ENCODE assay signal across 8 mouse cellular contexts in genomic region chr19:5653969-5654719, GRCm38 (mm10). TPM values are rescaled to one million over a fixed set of nuclear protein-coding genes. Genes with fewer than 3 reads are reported as not detected.
DNase-seq lines count a peak whose midpoint lies in the region; ATAC-seq and TF ChIP-seq lines count a peak whose summit lies in the region.

No protein-coding gene starts in this region.

- no peak for TF ChIP-seq CTCF in liver, adult 2 months (IDR thresholded peaks at IDR 0.05; ENCODE audit: low read depth, low read length)

- H3K27ac ChIP-seq in ES-E14 (ENCODE audit: insufficient read depth, low read depth, low read length, poor library complexity, severe bottlenecking), result no peak overlapping the region
- no peak overlapping the region for H3K27ac ChIP-seq in forebrain, embryonic 16.5 days (ENCODE audit: low read length)
- no peak overlapping the region for H3K27ac ChIP-seq in liver, adult 2 months (replicated peaks; ENCODE audit: insufficient read depth, low read depth, low read length)
- H3K27ac ChIP-seq in stomach, embryonic 14.5 days (ENCODE audit: low read length), result no peak overlapping the region

- H3K4me2 ChIP-seq in forebrain, embryonic 16.5 days (ENCODE audit: low read length), result peak overlapping the region; percentile 73
- peak overlapping the region; percentile 73 for H3K4me2 ChIP-seq in stomach, embryonic 14.5 days (replicated peaks; ENCODE audit: low read depth, low read length)

- peaks cover 8% of the 10 kb centered on the region; the same call in 1 of the 2 replicates for H3K36me3 ChIP-seq in ES-E14 (ENCODE audit: control insufficient read depth, insufficient read depth, low read length, poor library complexity, severe bottlenecking)
- no peaks in the 10 kb centered on the region for H3K36me3 ChIP-seq in forebrain, embryonic 16.5 days (ENCODE audit: control insufficient read depth, insufficient read depth)
- no peaks in the 10 kb centered on the region for H3K36me3 ChIP-seq in liver, adult 2 months (ENCODE audit: control insufficient read depth, insufficient read depth, low read length)
- peaks cover 14% of the 10 kb centered on the region; the same call in 1 of the 2 replicates for H3K36me3 ChIP-seq in stomach, embryonic 14.5 days (ENCODE audit: control insufficient read depth, insufficient read depth, low read length)

- peak overlapping the region; percentile 54 for H3K9ac ChIP-seq in ES-E14 (ENCODE audit: insufficient read depth, low read depth, low read length, poor library complexity, severe bottlenecking)
- peak overlapping the region; percentile 56 for H3K9ac ChIP-seq in forebrain, embryonic 16.5 days (replicated peaks; ENCODE audit: low read depth, low read length)
- peak overlapping the region; percentile 15 for H3K9ac ChIP-seq in liver, adult 2 months (ENCODE audit: low read depth, low read length)
- peak overlapping the region; percentile 28; the same call in 1 of the 2 replicates for H3K9ac ChIP-seq in stomach, embryonic 14.5 days (replicated peaks; ENCODE audit: low read depth, low read length)

- 6% methylated on average over 62 of the region's 62 CpGs for WGBS in forebrain, embryonic 16.5 days
- WGBS in liver, adult 2 months, result 24% methylated on average over 62 of the region's 62 CpGs
- 12% methylated on average over 62 of the region's 62 CpGs for WGBS in stomach, embryonic 14.5 days

- H3K4me3 ChIP-seq in ES-E14 (ENCODE audit: insufficient read depth in 1 of 2, low read depth in 1 of 2, low read length in 2 of 2, poor library complexity in 1 of 2, severe bottlenecking in 1 of 2), result peak overlapping the region; percentile 62 to 75
- H3K4me3 ChIP-seq in forebrain, embryonic 16.5 days (replicated peaks; ENCODE audit: low read length), result peak overlapping the region; percentile 48
- peak overlapping the region; percentile 36; the same call in 1 of the 2 replicates for H3K4me3 ChIP-seq in liver, adult 2 months (ENCODE audit: insufficient read depth, low read depth, low read length)
- peak overlapping the region; percentile 38 for H3K4me3 ChIP-seq in stomach, embryonic 14.5 days (ENCODE audit: low read depth, low read length)

- H3K79me2 ChIP-seq in liver, adult 2 months (ENCODE audit: control insufficient read depth, insufficient read depth, low read length), result no peaks in the 10 kb centered on the region

- in situ Hi-C loops in ES-E14 (cut with MboI; ENCODE audit: low sequenced_read_pairs in 2 of 2, unreplicated experiment in 2 of 2), result no loop called here

- peaks cover 12% of the 10 kb centered on the region for H3K27me3 ChIP-seq in forebrain, embryonic 16.5 days (replicated peaks; ENCODE audit: control insufficient read depth, insufficient read depth, low read length)
- H3K27me3 ChIP-seq in liver, adult 2 months (ENCODE audit: control insufficient read depth, insufficient read depth, low read length), result no peaks in the 10 kb centered on the region
- H3K27me3 ChIP-seq in stomach, embryonic 14.5 days (ENCODE audit: control insufficient read depth, insufficient read depth, low read length), result no peaks in the 10 kb centered on the region

- H3K9me3 ChIP-seq in ES-E14 (ENCODE audit: control insufficient read depth, insufficient read depth, low read depth, low read length), result no peaks in the 10 kb centered on the region
- no peaks in the 10 kb centered on the region for H3K9me3 ChIP-seq in forebrain, embryonic 16.5 days (ENCODE audit: control insufficient read depth, low read length)
- H3K9me3 ChIP-seq in stomach, embryonic 14.5 days (ENCODE audit: control insufficient read depth, low read depth, low read length), result no peaks in the 10 kb centered on the region

- ATAC-seq in forebrain, embryonic 16.5 days, result peak; percentile 52
- ATAC-seq in stomach, embryonic 14.5 days (ENCODE audit: insufficient number of reproducible peaks, insufficient read depth, low FRiP score, low read depth), result peak; percentile 66
- no peak for ATAC-seq in megakaryocyte progenitor cell, adult 5-6 weeks (replicated peaks; ENCODE audit: poor library complexity)

- peaks cover 2 to 16% of the 10 kb centered on the region in 2 experiments; a peak in 2 of 4 replicates for H3K4me1 ChIP-seq in ES-E14 (ENCODE audit: control insufficient read depth in 2 of 2, insufficient read depth in 2 of 2, low read length in 2 of 2, poor library complexity in 1 of 2)
- peaks cover 13% of the 10 kb centered on the region for H3K4me1 ChIP-seq in forebrain, embryonic 16.5 days (replicated peaks; ENCODE audit: control insufficient read depth, insufficient read depth, low read length)
- H3K4me1 ChIP-seq in liver, adult 2 months (ENCODE audit: control insufficient read depth, insufficient read depth, low read length), result peaks cover 7% of the 10 kb centered on the region
- H3K4me1 ChIP-seq in stomach, embryonic 14.5 days (ENCODE audit: control insufficient read depth, insufficient read depth, low read length), result peaks cover 12% of the 10 kb centered on the region

- TF ChIP-seq POLR2A in liver, adult 2 months (IDR thresholded peaks at IDR 0.05; ENCODE audit: extremely low read depth, insufficient read depth, low read length), result no peak

- DNase-seq in adrenal gland, adult 2 months, result peak; percentile 63
- no peak for DNase-seq in adrenal gland, postnatal 4 days (ENCODE audit: low spot score in 2 of 2)
- peak; percentile 66 for DNase-seq in ES-E14 (ENCODE audit: low read depth, low spot score)
- peak; percentile 60 for DNase-seq in liver, adult 2 months (ENCODE audit: extremely low read depth, low read depth, low spot score)
- no peak for DNase-seq in cerebellum, adult 9-11 months

TF ChIP-seq in ES-E14, 5 proteins besides CTCF, POLR2A, EP300 and RAD21 (continues in another document):
- no peak for TF ChIP-seq CHD2 (IDR thresholded peaks at IDR 0.05; ENCODE audit: low read depth, low read length)
- no peak for TF ChIP-seq ZNF384 (IDR thresholded peaks at IDR 0.05; ENCODE audit: low read depth, low read length)
- TF ChIP-seq MAFK (IDR thresholded peaks at IDR 0.05; ENCODE audit: insufficient read depth, low read depth, low read length), result no peak
- no peak for TF ChIP-seq ZC3H11A (IDR thresholded peaks at IDR 0.05; ENCODE audit: borderline replicate concordance, low read depth, low read length)

RNA-seq across cellular contexts. Expression of gene Sipa1, which starts 9.4 kb away (rescaled TPM):
- 10 to 100 TPM; 39.8 to 62.1 TPM for total RNA-seq in adrenal gland, adult 2 months (2021)
- polyA plus RNA-seq in adrenal gland, adult 2 months (2012; rRNA removed), result 165 and 177 TPM in 2 replicates
- total RNA-seq in adrenal gland, postnatal 4 days (2021), result 10 to 100 TPM; 85.0 to 90.1 TPM
- 10.5 and 14.5 TPM in 2 replicates for total RNA-seq in ES-E14 (2012; rRNA removed)
- polyA plus RNA-seq in forebrain, embryonic 16.5 days (2015; fragmentation: Nextera tagmentation; extraction: Ambion mirVana), result 14.3 and 15.1 TPM in 2 replicates
- 3.4 and 4.4 TPM in 2 replicates for total RNA-seq in liver, adult 2 months (2014; rRNA removed)
- 11.8 and 17.9 TPM in 2 replicates for polyA plus RNA-seq in liver, adult 2 months (2012; rRNA removed)
- polyA plus RNA-seq in stomach, embryonic 14.5 days (2014; fragmentation: Nextera tagmentation; extraction: Ambion mirVana), result 15.2 and 19.4 TPM in 2 replicates
- total RNA-seq in megakaryocyte progenitor cell, adult 5-6 weeks (2015), result 16.4 and 24.2 TPM in 2 replicates
- total RNA-seq in megakaryocyte progenitor cell, adult 5-6 weeks (2017), result 19.2 and 24.0 TPM in 2 replicates

RNA-seq across cellular contexts. Expression of gene Rela, which starts 16.9 kb away (rescaled TPM):
- total RNA-seq in adrenal gland, adult 2 months (2021), result 100 to 1,000 TPM in 1 of 2 experiments, 10 to 100 TPM in 1; 89.8 to 149 TPM
- 163 and 221 TPM in 2 replicates for polyA plus RNA-seq in adrenal gland, adult 2 months (2012; rRNA removed)
- total RNA-seq in adrenal gland, postnatal 4 days (2021), result 10 to 100 TPM; 71.0 to 73.6 TPM
- 9.7 and 12.1 TPM in 2 replicates for total RNA-seq in ES-E14 (2012; rRNA removed)
- 37.0 and 41.6 TPM in 2 replicates for polyA plus RNA-seq in forebrain, embryonic 16.5 days (2015; fragmentation: Nextera tagmentation; extraction: Ambion mirVana)
- 7.6 and 13.0 TPM in 2 replicates for total RNA-seq in liver, adult 2 months (2014; rRNA removed)
- polyA plus RNA-seq in liver, adult 2 months (2012; rRNA removed), result 47.6 and 65.7 TPM in 2 replicates
- polyA plus RNA-seq in stomach, embryonic 14.5 days (2014; fragmentation: Nextera tagmentation; extraction: Ambion mirVana), result 49.0 and 52.2 TPM in 2 replicates
- 37.2 and 40.0 TPM in 2 replicates for total RNA-seq in megakaryocyte progenitor cell, adult 5-6 weeks (2015)
- 36.4 and 43.2 TPM in 2 replicates for total RNA-seq in megakaryocyte progenitor cell, adult 5-6 weeks (2017)

RNA-seq across cellular contexts. Expression of gene Map3k11, which starts 34.4 kb away (rescaled TPM):
- total RNA-seq in adrenal gland, adult 2 months (2021), result 10 to 100 TPM; 42.6 to 44.2 TPM
- polyA plus RNA-seq in adrenal gland, adult 2 months (2012; rRNA removed), result 102 and 104 TPM in 2 replicates
- 10 to 100 TPM; 56.9 to 57.4 TPM for total RNA-seq in adrenal gland, postnatal 4 days (2021)
- total RNA-seq in ES-E14 (2012; rRNA removed), result 15.0 and 19.3 TPM in 2 replicates
- polyA plus RNA-seq in forebrain, embryonic 16.5 days (2015; fragmentation: Nextera tagmentation; extraction: Ambion mirVana), result 10.0 and 10.7 TPM in 2 replicates
- total RNA-seq in liver, adult 2 months (2014; rRNA removed), result 10.2 and 16.4 TPM in 2 replicates
- polyA plus RNA-seq in liver, adult 2 months (2012; rRNA removed), result 46.2 and 53.6 TPM in 2 replicates
- polyA plus RNA-seq in stomach, embryonic 14.5 days (2014; fragmentation: Nextera tagmentation; extraction: Ambion mirVana), result 20.0 and 21.5 TPM in 2 replicates
- total RNA-seq in megakaryocyte progenitor cell, adult 5-6 weeks (2015), result 13.0 and 16.1 TPM in 2 replicates
- total RNA-seq in megakaryocyte progenitor cell, adult 5-6 weeks (2017), result 19.2 and 22.9 TPM in 2 replicates

RNA-seq across cellular contexts. Expression of gene Pcnx3, which starts 34.6 kb away (rescaled TPM):
- total RNA-seq in adrenal gland, adult 2 months (2021), result 10 to 100 TPM; 88.9 to 90.8 TPM
- polyA plus RNA-seq in adrenal gland, adult 2 months (2012; rRNA removed), result 330 and 358 TPM in 2 replicates
- 100 to 1,000 TPM; 117 to 123 TPM for total RNA-seq in adrenal gland, postnatal 4 days (2021)
- total RNA-seq in ES-E14 (2012; rRNA removed), result 63.9 and 98.9 TPM in 2 replicates
- 24.1 and 28.7 TPM in 2 replicates for polyA plus RNA-seq in forebrain, embryonic 16.5 days (2015; fragmentation: Nextera tagmentation; extraction: Ambion mirVana)
- 7.6 and 14.0 TPM in 2 replicates for total RNA-seq in liver, adult 2 months (2014; rRNA removed)
- polyA plus RNA-seq in liver, adult 2 months (2012; rRNA removed), result 44.8 and 63.8 TPM in 2 replicates
- 29.8 and 32.1 TPM in 2 replicates for polyA plus RNA-seq in stomach, embryonic 14.5 days (2014; fragmentation: Nextera tagmentation; extraction: Ambion mirVana)
- 21.6 and 24.5 TPM in 2 replicates for total RNA-seq in megakaryocyte progenitor cell, adult 5-6 weeks (2015)
- total RNA-seq in megakaryocyte progenitor cell, adult 5-6 weeks (2017), result 15.6 and 15.7 TPM in 2 replicates

RNA-seq across cellular contexts. Expression of gene Kat5, which starts 44.1 kb away (rescaled TPM):
- total RNA-seq in adrenal gland, adult 2 months (2021), result 10 to 100 TPM; 75.5 to 76.9 TPM
- polyA plus RNA-seq in adrenal gland, adult 2 months (2012; rRNA removed), result 43.8 and 54.1 TPM in 2 replicates
- 10 to 100 TPM; 69.0 to 83.1 TPM for total RNA-seq in adrenal gland, postnatal 4 days (2021)
- 52.2 and 75.6 TPM in 2 replicates for total RNA-seq in ES-E14 (2012; rRNA removed)
- 76.8 and 78.1 TPM in 2 replicates for polyA plus RNA-seq in forebrain, embryonic 16.5 days (2015; fragmentation: Nextera tagmentation; extraction: Ambion mirVana)
- total RNA-seq in liver, adult 2 months (2014; rRNA removed), result 15.9 and 16.8 TPM in 2 replicates
- polyA plus RNA-seq in liver, adult 2 months (2012; rRNA removed), result 23.0 and 23.6 TPM in 2 replicates
- polyA plus RNA-seq in stomach, embryonic 14.5 days (2014; fragmentation: Nextera tagmentation; extraction: Ambion mirVana), result 30.5 and 37.0 TPM in 2 replicates
- total RNA-seq in megakaryocyte progenitor cell, adult 5-6 weeks (2015), result 35.1 and 40.2 TPM in 2 replicates
- 51.8 and 60.1 TPM in 2 replicates for total RNA-seq in megakaryocyte progenitor cell, adult 5-6 weeks (2017)

Comparison
In these comparisons a context has a peak if more than half of its experiments do, and no peak if none do; other contexts are left out.
1. DNase-seq: peak in adrenal gland, adult 2 months (single experiment), ES-E14 (single experiment) and liver, adult 2 months (single experiment); none in adrenal gland, postnatal 4 days (0 of 2) and cerebellum, adult 9-11 months (single experiment).
2. Peak in every context shown above with its lines, with median percentiles within 50 percentile points of each other: H3K4me3 ChIP-seq and H3K9ac ChIP-seq.